Mouse (Mus musculus) small intestine, adult 2 months (tissue): Measurements from ENCODE around the gene Mpzl1. TPM values are rescaled to one million over a fixed set of nuclear protein-coding genes. Genes with fewer than 3 reads are reported as not detected.

Source experiments
- H3K27ac ChIP-seq: fragments of 200-500 bp; 2 replicates; pipeline ENCODE4 v1.5.1; 2012; ENCODE audit warnings: low read depth, low read length, control low read depth, inconsistent platforms; ENCODE audit not compliant: insufficient read depth
- H3K27me3 ChIP-seq: fragments of 200-500 bp; 2 replicates; pipeline ENCODE4 v1.6.1; 2012; ENCODE audit warnings: mild to moderate bottlenecking, moderate library complexity, low read length, inconsistent platforms; ENCODE audit not compliant: control insufficient read depth, insufficient read depth
- H3K36me3 ChIP-seq: fragments of 200-500 bp; 2 replicates; pipeline ENCODE4 v1.6.1; 2012; ENCODE audit warnings: mild to moderate bottlenecking, low read length, control low read depth, inconsistent platforms; ENCODE audit not compliant: control insufficient read depth, insufficient read depth
- H3K4me1 ChIP-seq: fragments of 200-500 bp; 2 replicates; pipeline ENCODE4 v1.6.1; 2012; ENCODE audit warnings: low read length, inconsistent platforms, mixed read lengths; ENCODE audit not compliant: control insufficient read depth, insufficient read depth, insufficient read length
- H3K4me3 ChIP-seq: fragments of 200-500 bp; 2 replicates; pipeline ENCODE4 v1.5.1; 2012; ENCODE audit warnings: low read depth, mild to moderate bottlenecking, control low read depth, inconsistent platforms, low read length, moderate library complexity
- CTCF ChIP-seq: fragments of 200-500 bp; IDR thresholded peaks from 2 replicates; pipeline ENCODE4 v1.5.1; 2012; ENCODE audit warnings: low read depth, mild to moderate bottlenecking, control low read depth, inconsistent platforms, low read length, moderate library complexity, mixed read lengths; ENCODE audit not compliant: insufficient replicate concordance, insufficient read length; ENCODE audit errors: extremely low read depth
- POLR2A ChIP-seq: fragments of 200-500 bp; IDR thresholded peaks from 2 replicates; pipeline ENCODE4 v1.6.1; 2012; ENCODE audit warnings: low read depth, mild to moderate bottlenecking, control low read depth, inconsistent platforms, low read length, moderate library complexity
- WGBS: fragments of 180-500 bp; shearing (Covaris S2); methylation state at CpG from one replicate; pipeline ENCODE4 v1.1.7; 2018; 5-methylcytosine and 5-hydroxymethylcytosine counted together
- polyA plus RNA-seq: library from polyadenylated mRNA; depleted of rRNA; stranded (reverse); fragments of >200 nt; gene quantifications from 2 replicates; pipeline ENCODE4 v1.2.3, GENCODE M21; 2012

The Mpzl1 gene
- polyA plus RNA-seq, 1 experiment: 24.8 TPM

GRCm38 (mm10) chr1:165605774-165606173 lies 28.6 kb downstream of the Mpzl1 start:
- H3K36me3 ChIP-seq: peaks cover 17% of the 10 kb centered on the region
- no peak overlapping the region for H3K4me3 ChIP-seq
- no peak overlapping the region for H3K27ac ChIP-seq
- H3K4me1 ChIP-seq: peaks cover 6% of the 10 kb centered on the region; the same call in 1 of the 2 replicates
- WGBS: 86% methylated on average over 6 of the region's 6 CpGs
- TF ChIP-seq POLR2A (no peak), CTCF (no peak)
- H3K27me3 ChIP-seq: no peaks in the 10 kb centered on the region

GRCm38 (mm10) chr1:165605108-165605507 lies 29.2 kb downstream of the Mpzl1 start:
- Histone ChIP-seq H3K27ac (no peak overlapping the region), H3K4me3 (no peak overlapping the region), H3K36me3 (peaks cover 18% of the 10 kb centered on the region), H3K4me1 (peaks cover 6% of the 10 kb centered on the region; the same call in 1 of the 2 replicates), H3K27me3 (no peaks in the 10 kb centered on the region)
- WGBS: 96% methylated on average over 3 of the region's 3 CpGs
- TF ChIP-seq POLR2A (no peak), CTCF (no peak)

DNA sequence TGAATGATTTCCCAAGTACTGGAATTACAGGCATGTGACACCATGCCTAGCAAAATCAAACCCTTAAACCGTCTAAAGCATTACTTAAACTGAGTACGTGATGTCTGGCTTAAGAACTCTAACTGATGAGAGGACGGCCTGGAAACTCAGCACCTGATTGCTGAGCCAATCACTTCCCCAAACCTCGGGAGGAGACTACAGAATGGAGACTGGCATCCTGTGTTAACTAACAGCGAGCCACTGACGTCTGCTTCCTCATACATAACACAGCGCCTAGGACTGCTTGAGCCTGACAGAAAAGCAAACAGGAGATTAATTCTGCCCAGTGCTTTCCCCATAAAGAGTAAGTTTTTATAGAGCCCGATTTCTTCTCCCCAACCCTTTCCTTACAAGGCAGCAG lies 30.1 kb downstream of the Mpzl1 start:
- Histone ChIP-seq H3K27me3 (no peaks in the 10 kb centered on the region), H3K4me1 (peaks cover 3% of the 10 kb centered on the region; the same call in 1 of the 2 replicates), H3K4me3 (no peak overlapping the region), H3K27ac (no peak overlapping the region), H3K36me3 (peaks cover 18% of the 10 kb centered on the region)
- TF ChIP-seq CTCF: no peak
- TF ChIP-seq POLR2A: no peak
- 81% methylated on average over 8 of the region's 8 CpGs for WGBS

DNA sequence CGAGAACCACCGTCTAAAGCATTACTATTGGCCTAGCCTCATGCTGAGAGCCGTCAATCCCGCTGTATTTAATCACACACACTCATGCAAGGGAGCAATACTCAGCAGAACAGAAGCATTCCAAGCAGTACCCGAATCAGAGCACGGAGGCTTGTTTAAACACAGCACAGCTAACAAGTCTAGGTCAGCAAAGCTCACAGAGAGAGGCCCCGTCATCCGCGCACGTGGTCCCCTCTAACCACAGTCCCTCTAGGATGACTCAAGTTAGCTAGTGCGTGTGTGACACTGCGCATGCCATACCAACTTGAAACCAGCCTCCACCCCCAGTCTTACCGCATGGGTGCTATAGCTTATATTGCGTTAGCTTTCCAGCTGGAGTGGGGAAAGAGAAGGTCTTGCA lies 31.1 kb downstream of the Mpzl1 start:
- TF ChIP-seq POLR2A (no peak), CTCF (no peak)

DNA sequence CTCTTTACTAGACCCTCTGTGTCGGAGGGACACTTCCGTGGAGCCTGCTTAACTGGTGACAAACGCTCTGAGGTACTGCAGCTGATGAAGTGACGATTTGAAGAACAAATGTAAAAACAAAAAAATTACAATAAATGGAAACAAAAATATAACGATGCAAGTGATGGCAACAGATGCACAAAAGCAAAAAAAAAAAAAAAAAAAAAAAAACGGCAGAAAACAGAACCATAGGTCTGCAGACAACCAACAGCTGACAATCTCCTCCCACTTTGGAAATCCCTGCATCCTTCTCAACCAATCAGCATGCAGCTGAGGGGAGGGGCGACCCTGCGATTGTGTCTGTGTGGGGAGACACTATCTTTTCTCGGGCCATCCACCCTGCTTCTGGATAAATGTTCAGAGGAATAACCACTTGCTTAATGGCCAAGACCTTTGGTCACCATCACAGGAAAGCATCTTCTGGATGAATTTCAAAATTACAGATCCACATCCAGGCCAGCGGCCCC lies 32.5 kb downstream of the Mpzl1 start:
- Histone ChIP-seq H3K27ac (no peak overlapping the region), H3K4me3 (no peak overlapping the region), H3K4me1 (peaks cover 2% of the 10 kb centered on the region; the same call in 1 of the 2 replicates), H3K36me3 (peaks cover 20% of the 10 kb centered on the region), H3K27me3 (no peaks in the 10 kb centered on the region)
- TF ChIP-seq POLR2A (no peak), CTCF (no peak)
- WGBS: 74% methylated on average over 10 of the region's 10 CpGs

More for the DNA sequence above, 31.1 kb downstream of the Mpzl1 start:
- peaks cover 20% of the 10 kb centered on the region for H3K36me3 ChIP-seq
- WGBS: 86% methylated on average over 14 of the region's 14 CpGs
- H3K27ac ChIP-seq: no peak overlapping the region
- peaks cover 3% of the 10 kb centered on the region; the same call in 1 of the 2 replicates for H3K4me1 ChIP-seq
- no peaks in the 10 kb centered on the region for H3K27me3 ChIP-seq
- no peak overlapping the region for H3K4me3 ChIP-seq

DNA sequence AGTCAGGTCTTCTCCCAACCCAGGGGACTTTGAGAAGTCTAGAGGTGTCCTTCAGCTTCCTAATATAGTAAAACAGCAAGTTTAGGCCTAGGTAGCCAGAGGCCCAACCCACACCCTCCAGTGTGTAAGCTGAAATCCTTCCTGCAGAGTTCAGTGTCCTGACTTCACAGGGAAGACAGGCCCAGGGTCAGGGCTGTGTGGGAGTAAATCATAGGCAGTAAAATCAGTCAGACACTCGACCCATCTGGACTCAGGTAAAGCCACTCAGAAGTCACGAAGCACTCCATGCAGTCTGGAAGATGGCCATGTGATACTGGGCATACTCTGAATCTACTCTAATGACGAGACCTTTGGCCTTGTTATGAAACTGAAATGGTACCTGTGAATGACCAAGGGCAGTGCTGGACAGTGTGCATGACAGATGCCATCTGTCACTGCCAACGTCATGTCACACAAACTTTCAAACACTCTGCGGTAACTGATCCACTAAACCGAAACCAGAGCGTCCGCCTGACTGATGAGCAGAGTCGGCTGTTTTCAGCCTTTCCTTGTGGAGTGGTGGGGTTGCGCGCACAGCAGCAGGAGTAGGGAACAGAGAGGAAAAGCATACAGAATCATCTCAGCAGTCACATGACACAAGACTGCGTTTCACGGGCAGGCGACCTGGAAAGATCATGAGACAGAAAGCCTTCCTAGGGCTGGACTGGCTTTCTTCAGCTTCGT lies 39.5 kb downstream of the Mpzl1 start:
- WGBS: 71% methylated on average over 15 of the region's 15 CpGs
- Histone ChIP-seq H3K27ac (peak overlapping the region; percentile 88), H3K27me3 (no peaks in the 10 kb centered on the region), H3K4me3 (no peak overlapping the region), H3K4me1 (peaks cover 4% of the 10 kb centered on the region; the same call in 1 of the 2 replicates), H3K36me3 (peaks cover 9% of the 10 kb centered on the region)
- TF ChIP-seq CTCF (no peak), POLR2A (no peak)

DNA sequence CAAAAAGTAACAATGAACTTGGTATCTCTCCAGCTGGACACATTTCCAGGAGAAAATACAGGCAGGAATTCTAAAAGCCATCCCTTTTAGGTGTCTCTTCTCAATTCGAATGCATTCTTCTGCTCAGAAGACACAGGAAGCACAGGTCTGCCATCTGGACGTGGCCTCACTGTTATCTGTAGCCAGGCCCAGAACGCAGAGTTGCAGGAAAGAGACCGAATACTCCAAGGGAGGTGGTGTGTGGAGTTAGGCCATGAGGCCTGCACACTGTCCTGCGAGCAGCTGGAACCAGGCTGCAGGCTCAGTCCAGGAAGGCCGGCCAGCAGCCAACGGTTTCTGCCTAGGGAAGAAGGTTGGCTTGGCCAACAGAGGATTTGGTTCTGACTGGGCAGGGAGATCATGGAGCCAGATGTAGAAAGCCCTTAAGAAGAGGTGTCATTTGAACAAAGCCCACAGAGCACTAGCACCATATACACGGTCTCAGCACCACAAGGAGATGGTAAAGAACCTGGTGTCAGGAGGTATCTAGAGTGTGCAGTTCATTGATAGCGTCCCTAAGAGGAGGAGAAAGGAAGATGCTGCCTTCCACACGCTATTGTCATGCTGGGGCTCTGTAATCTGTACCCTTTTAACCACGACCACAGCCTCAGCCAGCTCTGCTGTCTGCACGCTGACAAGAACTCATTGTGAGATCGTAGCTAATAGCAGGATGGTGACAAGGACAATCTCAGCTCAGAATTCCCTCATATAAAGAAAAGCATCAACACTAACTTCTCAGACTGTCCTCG lies 41.8 kb downstream of the Mpzl1 start:
- Histone ChIP-seq H3K4me3 (no peak overlapping the region), H3K36me3 (peaks cover 5% of the 10 kb centered on the region), H3K27ac (no peak overlapping the region), H3K27me3 (no peaks in the 10 kb centered on the region), H3K4me1 (peaks cover 4% of the 10 kb centered on the region; the same call in 1 of the 2 replicates)
- 87% methylated on average over 14 of the region's 14 CpGs for WGBS
- TF ChIP-seq CTCF (no peak), POLR2A (no peak)
